Mouse (Mus musculus): ENCODE data around the gene Copg1.
"Not testable (repeated sequence)": the region's sequence is repeated elsewhere in the genome, so short reads cannot be mapped to it uniquely, and the experiment has no call there.

The Copg1 gene

DNA sequence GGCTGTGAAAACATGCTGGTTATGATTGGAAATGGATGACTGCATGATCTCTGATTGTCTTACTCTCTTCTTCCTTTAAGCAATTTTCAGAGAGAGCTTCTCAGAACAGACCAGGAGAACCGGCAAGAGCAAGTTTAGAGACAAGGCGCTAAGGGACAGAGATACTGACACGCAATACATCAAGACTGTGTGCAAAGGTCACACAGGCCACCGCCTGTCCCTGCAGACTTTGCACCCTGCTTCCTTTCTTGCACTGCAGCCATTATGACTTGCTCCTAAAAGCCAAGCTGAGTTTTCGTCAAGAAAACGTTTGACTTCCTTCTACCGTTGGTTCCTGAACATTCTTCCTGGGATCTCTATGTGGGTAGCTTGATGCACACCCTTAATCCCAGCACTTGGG, 12.1 kb upstream of the Copg1 start:
- no peak for DNase-seq (ENCODE audit: low spot score in 2 of 2)

DNA sequence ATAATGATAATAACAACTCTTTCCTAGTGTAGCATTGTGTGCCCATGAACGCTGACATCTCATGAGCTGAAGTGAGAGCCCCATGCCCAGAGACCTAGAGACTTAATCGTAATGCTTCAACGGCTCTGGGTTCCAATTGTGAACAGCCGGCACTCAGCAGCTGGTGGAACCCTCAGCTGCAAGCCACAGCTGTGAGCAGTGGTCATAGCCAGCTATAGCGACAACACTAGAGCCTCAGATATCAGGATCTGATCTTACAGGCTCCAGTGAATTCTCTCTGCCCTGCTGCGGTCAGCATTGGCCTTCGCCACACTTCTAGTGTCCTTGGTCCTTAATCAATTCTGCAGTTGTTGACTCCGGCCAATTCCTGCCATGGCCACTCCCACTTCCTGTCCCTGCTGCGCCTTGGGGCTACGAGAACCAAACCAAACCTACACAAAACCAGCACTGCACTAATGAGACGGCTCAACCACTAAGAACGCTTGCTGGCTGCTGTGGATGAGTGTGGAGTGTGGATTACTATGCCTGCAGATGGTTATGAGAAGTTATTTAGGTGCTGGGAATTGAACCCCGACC, 11.5 kb upstream of the Copg1 start:
- DNase-seq (ENCODE audit: low spot score in 2 of 2): no peak

DNA sequence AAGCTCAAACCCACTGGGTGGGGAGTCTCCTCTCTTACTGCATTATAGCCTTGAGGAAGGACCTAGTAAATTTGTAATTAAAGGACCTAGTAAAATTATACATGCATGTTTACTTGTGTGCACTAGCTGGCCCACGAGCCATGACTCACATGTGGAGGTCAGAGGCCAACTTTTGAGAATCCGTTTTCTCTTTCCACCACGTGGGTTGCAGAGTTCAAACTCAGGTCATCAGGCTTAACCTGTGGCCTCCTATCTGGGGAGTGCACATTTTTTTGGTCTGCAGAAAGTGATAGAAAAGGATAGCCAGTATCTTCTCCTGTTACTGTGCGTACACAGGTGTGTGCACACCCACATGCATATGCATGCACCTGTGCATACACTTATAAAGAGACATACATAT, 8.6 kb upstream of the Copg1 start:
- no peak for DNase-seq (ENCODE audit: low spot score in 2 of 2)

- DNase-seq (ENCODE audit: low spot score in 2 of 2): no peak
Observed at GRCm38 (mm10) chr6:87879628-87880027, 8.0 kb upstream of the Copg1 start.

- no peak for DNase-seq (ENCODE audit: low spot score in 2 of 2)
Observed at GRCm38 (mm10) chr6:87882221-87882620, 5.4 kb upstream of the Copg1 start.

GRCm38 (mm10) chr6:87882816-87883215, 4.8 kb upstream of the Copg1 start:
- no peak for DNase-seq (ENCODE audit: low spot score in 2 of 2)

DNA sequence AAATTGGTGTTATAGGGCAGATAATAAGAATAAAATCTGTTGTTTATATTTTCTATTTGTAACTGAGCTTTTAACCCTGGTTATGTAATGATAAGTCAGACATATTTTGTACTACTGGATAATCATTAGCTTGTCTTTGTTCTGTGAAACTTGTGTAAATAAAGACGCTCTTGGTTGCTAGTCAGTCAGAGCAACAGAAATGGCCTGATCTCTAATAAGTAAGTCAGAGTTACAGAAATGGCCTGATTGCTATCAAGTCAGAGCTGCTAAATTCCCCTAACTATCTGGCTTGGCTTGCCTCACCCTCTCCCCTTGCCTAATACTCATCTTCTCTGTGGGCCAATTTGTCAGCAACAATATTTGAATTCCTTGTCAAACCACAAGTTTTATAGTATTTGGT, 893 bp upstream of the Copg1 start:
- no peak for DNase-seq (ENCODE audit: low spot score in 2 of 2)

DNA sequence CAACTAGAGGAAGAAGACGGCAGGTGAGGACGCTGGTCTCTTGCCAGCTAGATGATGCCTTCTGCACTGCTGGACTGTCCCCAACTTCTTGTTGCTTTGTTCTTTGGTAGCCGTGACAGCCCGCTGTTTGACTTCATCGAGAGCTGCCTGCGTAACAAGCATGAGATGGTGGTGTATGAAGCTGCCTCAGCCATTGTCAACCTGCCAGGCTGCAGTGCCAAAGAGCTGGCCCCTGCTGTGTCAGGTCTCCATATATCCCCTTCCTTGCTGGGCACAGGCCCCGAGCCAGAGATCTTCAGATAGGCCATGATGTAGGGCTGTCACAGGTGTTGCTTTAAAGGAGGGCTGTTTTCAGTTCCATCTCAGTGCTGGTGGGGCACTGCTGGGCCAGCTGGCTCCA, 6.3 kb downstream of the Copg1 start:
- no peak for DNase-seq (ENCODE audit: low spot score in 2 of 2)

DNA sequence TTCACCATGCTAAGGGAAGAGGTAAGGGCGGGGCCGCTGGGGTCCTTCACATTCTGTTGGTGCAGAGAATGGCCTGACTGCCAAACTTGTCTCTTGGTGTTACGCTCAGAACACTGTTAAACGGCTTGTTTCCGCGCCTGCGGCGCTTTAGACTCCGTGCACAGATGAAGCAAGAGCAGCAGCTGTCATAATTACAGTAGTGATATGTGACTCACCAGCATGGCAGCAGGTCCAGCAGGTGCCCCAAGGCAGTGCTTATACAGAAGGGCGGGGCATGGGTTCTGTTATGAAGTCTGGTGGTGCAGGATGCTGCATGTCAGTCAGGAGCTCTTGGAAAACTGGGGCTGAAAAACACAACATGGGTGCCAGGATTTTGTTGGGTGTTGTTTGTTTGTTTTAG, 10.4 kb downstream of the Copg1 start:
- peak in 1 of 2 experiments; percentile 25 for DNase-seq (ENCODE audit: low spot score in 2 of 2)

DNA sequence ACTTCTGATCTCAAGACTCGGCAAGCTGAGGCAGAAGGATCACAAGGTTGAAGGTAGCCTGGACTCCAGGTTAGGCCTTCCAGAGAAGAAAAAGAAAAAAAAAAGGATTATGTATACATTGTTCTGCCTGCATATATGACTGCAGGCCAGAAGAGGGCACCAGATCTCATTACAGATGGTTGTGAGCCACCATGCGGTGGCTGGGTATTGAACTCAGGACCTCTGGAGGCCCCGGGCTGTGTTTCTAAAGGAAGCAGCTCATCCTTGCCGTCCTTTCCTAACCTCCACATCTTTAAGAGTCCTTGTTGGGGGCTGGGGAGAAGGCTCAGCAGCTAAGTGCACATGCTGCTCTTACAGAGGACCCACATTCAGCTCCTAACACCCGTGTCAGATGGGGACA, 19.0 kb downstream of the Copg1 start:
- DNase-seq (ENCODE audit: low spot score in 2 of 2): no peak

DNA sequence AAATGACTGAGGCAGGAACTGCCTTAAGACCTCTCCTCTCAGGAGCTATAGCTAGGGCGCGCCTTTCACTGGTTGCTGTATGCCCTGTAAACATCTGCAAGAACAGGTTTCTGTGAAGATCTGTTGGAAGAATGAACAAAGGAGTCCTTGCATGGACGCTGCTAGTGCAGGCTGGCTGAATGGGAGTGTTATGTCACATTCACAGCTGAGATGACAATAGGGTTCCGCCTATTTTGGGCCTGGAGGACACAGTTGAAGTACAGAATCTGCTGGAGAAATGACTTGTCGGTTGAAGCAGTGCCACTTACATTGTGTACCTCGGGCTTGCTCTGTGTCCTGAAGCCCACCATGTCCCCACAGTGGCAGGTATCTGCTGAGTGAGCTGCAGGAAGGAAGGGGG, 21.6 kb downstream of the Copg1 start:
- no peak for DNase-seq (ENCODE audit: low spot score in 2 of 2)

DNA sequence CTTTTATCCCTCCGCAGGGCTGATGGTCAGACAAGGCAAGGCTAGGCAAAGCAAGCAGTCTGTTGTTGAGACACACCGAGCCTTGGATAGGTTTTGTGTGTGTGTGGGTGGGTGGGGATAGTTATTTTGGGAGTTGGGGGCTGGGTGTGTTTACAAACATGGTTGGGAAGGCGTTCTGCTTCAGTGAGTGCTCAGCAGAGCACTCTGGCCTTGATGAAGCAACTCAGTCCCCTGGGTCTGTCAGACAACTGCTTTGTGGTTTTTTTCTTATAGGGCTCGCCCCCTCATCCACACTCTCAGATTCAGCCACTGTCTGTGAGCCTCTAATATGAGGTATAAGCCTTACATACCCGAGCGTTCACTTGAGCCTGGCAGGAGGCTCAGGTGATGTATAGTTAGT, 23.9 kb downstream of the Copg1 start:
- no peak for DNase-seq (ENCODE audit: low spot score in 2 of 2)

- DNase-seq (ENCODE audit: low spot score in 2 of 2): peak; percentile 62 to 78
Observed at GRCm38 (mm10) chr6:87913661-87914325, 26.2 kb downstream of the Copg1 start, which contains the start of gene Hmces. Gene Hmces, plus strand, starts transcription at chr6:87913935.

- peak in 1 of 2 experiments; percentile 50 for DNase-seq (ENCODE audit: low spot score in 2 of 2)
Observed at GRCm38 (mm10) chr6:87914326-87915102, 26.9 kb downstream of the Copg1 start.

DNA sequence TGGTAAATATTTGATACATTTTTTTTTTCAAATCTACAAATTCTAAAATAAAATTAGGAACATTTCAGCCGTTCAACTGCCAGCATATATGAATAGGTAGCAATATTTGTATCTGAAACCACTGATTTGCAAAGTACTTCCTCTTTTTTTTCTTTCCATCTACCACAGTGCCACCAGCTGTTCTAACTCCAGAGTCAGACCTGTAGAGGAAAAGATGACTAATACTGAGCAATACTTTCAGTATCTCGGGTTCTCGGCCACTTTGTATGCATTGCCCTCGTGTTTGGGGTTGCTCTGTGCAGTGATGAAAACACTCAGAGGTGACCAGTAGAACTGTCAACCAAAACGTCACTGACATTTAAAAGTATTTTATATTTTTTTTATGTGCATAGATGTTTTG, 28.3 kb downstream of the Copg1 start:
- no peak for DNase-seq (ENCODE audit: low spot score in 2 of 2)

DNA sequence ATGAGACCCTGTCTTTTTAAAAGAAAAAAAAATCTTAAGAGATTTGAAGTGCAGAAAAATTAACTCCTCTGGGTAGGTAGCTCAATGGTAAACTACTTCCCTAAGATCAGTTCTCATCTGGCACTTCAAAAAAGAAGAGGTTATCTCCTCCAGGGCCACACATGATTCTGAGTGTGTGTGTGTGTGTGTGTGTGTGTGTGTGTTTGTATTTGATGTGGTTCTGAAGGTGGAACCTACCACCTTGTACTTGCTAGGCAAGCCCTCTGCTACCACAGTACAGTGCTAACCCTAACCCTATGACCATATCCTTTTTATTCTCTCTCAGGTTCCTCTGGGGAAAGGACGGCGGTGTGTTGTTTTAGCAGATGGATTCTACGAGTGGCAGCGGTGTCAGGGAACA, 33.6 kb downstream of the Copg1 start:
- no peak for DNase-seq (ENCODE audit: low spot score in 2 of 2)

DNA sequence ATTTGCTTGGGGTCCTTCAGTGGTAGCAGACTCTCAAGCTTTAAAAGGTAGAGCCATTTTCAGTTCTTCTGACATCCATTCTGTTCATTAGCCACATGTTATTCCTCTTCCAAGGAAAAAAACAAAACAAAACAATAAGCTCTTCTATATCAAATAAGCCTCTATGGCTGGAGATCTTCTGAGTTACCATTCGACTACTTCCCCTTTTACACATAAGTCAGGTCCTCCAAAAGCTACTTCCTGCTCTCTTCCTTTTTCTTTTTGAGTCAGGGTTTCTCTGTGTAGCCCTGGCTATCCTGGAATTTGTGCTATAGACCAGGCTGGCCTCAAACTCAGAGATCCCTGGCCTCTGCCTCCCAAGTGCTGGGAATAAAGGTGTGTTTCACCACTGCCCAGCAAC, 36.0 kb downstream of the Copg1 start:
- DNase-seq (ENCODE audit: low spot score in 2 of 2): no peak

DNA sequence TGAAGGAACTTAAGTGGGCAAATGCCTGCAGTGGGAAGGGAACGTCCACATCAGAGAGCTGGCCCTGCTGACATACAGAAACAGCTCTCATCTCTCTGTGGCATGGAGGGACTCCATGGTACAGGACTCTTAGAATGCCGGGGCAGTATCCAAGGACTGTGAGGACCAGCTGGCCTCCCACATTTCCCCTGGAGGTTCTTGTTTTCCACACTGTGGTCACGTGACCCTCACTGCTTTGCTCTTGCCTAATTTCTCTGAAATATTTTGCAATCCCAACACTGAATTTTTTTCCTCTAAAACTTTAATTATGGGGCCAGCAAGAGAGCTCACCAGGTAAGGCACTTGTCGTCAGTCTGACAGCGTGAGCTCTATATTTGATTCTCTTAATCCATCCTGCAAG, 47.4 kb downstream of the Copg1 start:
- DNase-seq (ENCODE audit: low spot score in 2 of 2): no peak

GRCm38 (mm10) chr6:87937178-87937788, 49.7 kb downstream of the Copg1 start:
- no peak for DNase-seq (ENCODE audit: low spot score in 2 of 2)

DNA sequence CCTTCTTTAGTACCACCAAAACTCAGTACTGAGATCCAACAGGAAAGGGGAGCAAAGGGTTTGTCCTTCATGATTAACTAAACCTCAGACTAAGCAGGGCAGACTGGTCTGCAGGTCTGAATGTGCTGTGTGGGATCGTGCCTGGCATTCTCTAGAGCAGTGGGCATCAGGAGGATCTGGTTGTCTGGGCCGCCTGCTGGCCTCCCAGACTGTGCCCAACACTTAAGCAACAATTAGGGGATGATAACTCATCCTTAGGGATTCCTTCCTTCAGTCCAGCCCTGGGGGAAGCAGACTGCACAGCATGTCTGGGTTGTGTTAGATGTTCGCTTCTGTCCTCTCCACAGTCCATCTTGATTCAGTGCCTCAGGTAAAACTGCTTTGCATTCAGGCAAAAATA, 51.3 kb downstream of the Copg1 start:
- DNase-seq (ENCODE audit: low spot score in 2 of 2): no peak

DNA sequence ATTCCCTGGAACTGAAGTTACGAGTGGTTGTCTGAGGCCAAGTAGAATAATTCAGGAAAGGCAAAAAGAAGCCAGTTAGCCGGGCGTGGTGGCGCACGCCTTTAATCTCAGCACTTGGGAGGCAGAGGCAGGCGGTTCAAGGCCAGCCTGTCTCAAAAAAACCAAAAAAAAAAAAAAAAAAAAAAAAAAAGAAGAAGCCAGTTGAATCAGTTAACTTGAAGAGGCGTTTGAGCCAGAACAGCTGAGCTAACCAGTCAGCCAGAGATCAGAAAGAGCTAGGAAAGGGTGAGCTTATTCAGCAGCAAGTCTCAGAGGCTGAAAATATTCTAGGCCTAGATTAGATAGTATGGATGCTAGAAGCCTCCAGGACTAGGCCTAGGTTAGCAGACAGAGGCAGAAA, 54.6 kb downstream of the Copg1 start:
- DNase-seq (ENCODE audit: low spot score in 2 of 2): no peak

DNA sequence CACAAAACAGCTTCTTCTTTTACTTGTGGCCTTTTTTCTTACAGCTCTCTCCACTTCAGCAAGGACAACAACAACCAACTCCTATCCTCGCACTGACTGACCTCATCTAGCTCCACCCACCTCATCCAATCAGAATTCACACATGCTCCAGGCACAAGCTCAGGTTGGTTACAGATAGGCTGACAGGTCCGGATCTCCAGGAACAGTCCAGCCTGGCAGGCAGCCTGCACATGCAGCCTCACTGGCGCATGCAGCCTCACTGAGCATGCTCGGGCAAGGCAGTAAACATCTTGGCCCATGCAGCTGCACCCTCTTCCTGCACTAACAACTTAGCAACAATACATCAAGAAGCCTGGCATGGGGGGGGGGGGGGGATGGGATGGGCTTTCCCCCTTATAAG, 74.8 kb downstream of the Copg1 start:
- not testable (repeated sequence) for DNase-seq (ENCODE audit: low spot score in 2 of 2)

Measured in urinary bladder, adult 18-20 months (tissue).